ENCODE assay signal across 29 mouse cellular contexts in genomic region chr3:116798821-116799510, GRCm38 (mm10). TPM values are rescaled to one million over a fixed set of nuclear protein-coding genes. Genes with fewer than 3 reads are reported as not detected.
DNase-seq lines count a peak whose midpoint lies in the region; ATAC-seq and TF ChIP-seq lines count a peak whose summit lies in the region.
"Had no signal": no experiment of that assay in that cellular context is flagged by ENCODE, and none has a peak within 500 bp of the region (broad histone marks: within the 10 kb centered on the region; RNA-seq: fewer than 3 reads in every experiment).

No protein-coding gene starts in this region.

- no peak for TF ChIP-seq EP300 in heart, adult 2 months (IDR thresholded peaks at IDR 0.05; ENCODE audit: insufficient read depth, low read depth, low read length)

- H3K4me2 ChIP-seq in liver, embryonic 11.5 days = no peak overlapping the region
- H3K4me2 ChIP-seq in kidney, embryonic 14.5 days (replicated peaks; ENCODE audit: low read depth, low read length) = no peak overlapping the region
- H3K4me2 ChIP-seq: embryonic facial prominence, embryonic 12.5 days; forebrain, embryonic 15.5 days; hindbrain, embryonic 15.5 days; kidney, embryonic 15.5 days; liver, embryonic 13.5 days; midbrain, embryonic 15.5 days had no signal

- H3K36me3 ChIP-seq in heart, embryonic 10.5 days = peaks cover 50% of the 10 kb centered on the region
- H3K36me3 ChIP-seq in heart, adult 2 months (ENCODE audit: control insufficient read depth, insufficient read depth, low read length) = peaks cover 27% of the 10 kb centered on the region
- H3K36me3 ChIP-seq in liver, adult 2 months (ENCODE audit: control insufficient read depth, insufficient read depth, low read length) = 0 out of 2 replicates have a peak, but pooled peaks cover 2% of the 10 kb centered on the region
- peaks cover 4% of the 10 kb centered on the region; the same call in 1 of the 2 replicates for H3K36me3 ChIP-seq in liver, embryonic 11.5 days (ENCODE audit: control insufficient read depth, insufficient read depth, low read length)
- H3K36me3 ChIP-seq in kidney, embryonic 14.5 days (ENCODE audit: control insufficient read depth, insufficient read depth, low read length) = peaks cover 11% of the 10 kb centered on the region; the same call in 1 of the 2 replicates
- H3K36me3 ChIP-seq: forebrain, embryonic 10.5 days; liver, embryonic 13.5 days had no signal

- peaks cover 8% of the 10 kb centered on the region for H3K4me1 ChIP-seq in heart, embryonic 10.5 days
- peaks cover 1% of the 10 kb centered on the region for H3K4me1 ChIP-seq in heart, adult 2 months (ENCODE audit: control insufficient read depth, insufficient read depth, low read length)
- H3K4me1 ChIP-seq in liver, adult 2 months (ENCODE audit: control insufficient read depth, insufficient read depth, low read length) = peaks cover 15% of the 10 kb centered on the region
- no peaks in the 10 kb centered on the region for H3K4me1 ChIP-seq in liver, embryonic 11.5 days (replicated peaks; ENCODE audit: control insufficient read depth, insufficient read depth, low read length)
- H3K4me1 ChIP-seq in kidney, embryonic 14.5 days (ENCODE audit: control insufficient read depth, insufficient read depth, low read length) = no peaks in the 10 kb centered on the region
- H3K4me1 ChIP-seq: embryonic facial prominence, embryonic 12.5 days; forebrain, embryonic 10.5 days; forebrain, embryonic 15.5 days; hindbrain, embryonic 10.5 days; hindbrain, embryonic 15.5 days; kidney, embryonic 15.5 days; liver, embryonic 13.5 days; midbrain, embryonic 10.5 days; midbrain, embryonic 15.5 days had no signal

- no peak for TF ChIP-seq CTCF in heart, adult 2 months (IDR thresholded peaks at IDR 0.05)
- TF ChIP-seq CTCF in liver, adult 2 months (IDR thresholded peaks at IDR 0.05; ENCODE audit: low read depth, low read length) = no peak

- H3K9ac ChIP-seq in heart, adult 2 months (ENCODE audit: low read depth, low read length) = no peak overlapping the region
- H3K9ac ChIP-seq in liver, adult 2 months (ENCODE audit: low read depth, low read length) = peak overlapping the region; percentile 44
- no peak overlapping the region for H3K9ac ChIP-seq in liver, embryonic 11.5 days (ENCODE audit: low read depth, low read length)
- no peak overlapping the region for H3K9ac ChIP-seq in kidney, embryonic 14.5 days (ENCODE audit: low read depth, low read length)
- H3K9ac ChIP-seq: embryonic facial prominence, embryonic 12.5 days; forebrain, embryonic 15.5 days; hindbrain, embryonic 15.5 days; kidney, embryonic 15.5 days; liver, embryonic 13.5 days; midbrain, embryonic 15.5 days had no signal

- H3K79me2 ChIP-seq in heart, adult 2 months (replicated peaks; ENCODE audit: control insufficient read depth, insufficient read depth, low read length) = no peaks in the 10 kb centered on the region; the same call in none of the 2 replicates
- H3K79me2 ChIP-seq in liver, adult 2 months (ENCODE audit: control insufficient read depth, insufficient read depth, low read length) = peaks cover 5% of the 10 kb centered on the region; the same call in 1 of the 2 replicates

- H3K9me3 ChIP-seq in heart, embryonic 10.5 days = no peaks in the 10 kb centered on the region
- no peaks in the 10 kb centered on the region for H3K9me3 ChIP-seq in liver, embryonic 11.5 days (ENCODE audit: control insufficient read depth, low read length)
- H3K9me3 ChIP-seq in kidney, embryonic 14.5 days (ENCODE audit: control insufficient read depth, low read length) = no peaks in the 10 kb centered on the region
- H3K9me3 ChIP-seq: embryonic facial prominence, embryonic 12.5 days; forebrain, embryonic 10.5 days; forebrain, embryonic 15.5 days; hindbrain, embryonic 10.5 days; hindbrain, embryonic 15.5 days; kidney, embryonic 15.5 days; liver, embryonic 13.5 days; midbrain, embryonic 10.5 days; midbrain, embryonic 15.5 days had no signal

- TF ChIP-seq POLR2A in heart, adult 2 months (IDR thresholded peaks at IDR 0.05; ENCODE audit: insufficient read depth, low read depth, low read length) = no peak
- TF ChIP-seq POLR2A in liver, adult 2 months (IDR thresholded peaks at IDR 0.05; ENCODE audit: extremely low read depth, insufficient read depth, low read length) = no peak

- WGBS in heart, embryonic 10.5 days = 65% methylated on average over 4 of the region's 4 CpGs
- WGBS in heart, adult 2 months = 57% methylated on average over 4 of the region's 4 CpGs
- 29% methylated on average over 4 of the region's 4 CpGs for WGBS in liver, adult 2 months
- whole genome bisulfite sequencing in liver, embryonic 11.5 days = 72% methylated on average over 4 of the region's 4 CpGs
- 79% methylated on average over 4 of the region's 4 CpGs for WGBS in kidney, embryonic 14.5 days

- peak; percentile 66 for DNase-seq in heart, embryonic 10.5 days (ENCODE audit: low spot score)
- no peak for DNase-seq in heart, adult 2 months
- DNase-seq in liver, adult 2 months (ENCODE audit: extremely low read depth, low read depth, low spot score) = peak; percentile 95
- DNase-seq in liver, embryonic 11.5 days (ENCODE audit: low spot score) = no peak
- DNase-seq in 3T3-L1 (ENCODE audit: low read depth, low spot score) = peak; percentile 62
- peak; percentile 28 for DNase-seq in ZHBTc4 (ENCODE audit: low read depth, low spot score)
- DNase-seq in right cerebral cortex, adult 2 months (ENCODE audit: low spot score in 2 of 2) = no peak
- DNase-seq: adrenal gland, postnatal 14 days; B cell, adult 2 months; cerebellum, adult 11 months; cerebellum, adult 9-10 months; cerebellum, postnatal 36 days; embryo, embryonic 11 days; kidney, adult 11 months; kidney, postnatal 25 days; liver, embryonic 13.5 days; thymus, adult 2 months; thymus, postnatal 36 days had no signal

- no peaks in the 10 kb centered on the region for H3K27me3 ChIP-seq in heart, embryonic 10.5 days (ENCODE audit: insufficient read depth, poor library complexity, severe bottlenecking)
- H3K27me3 ChIP-seq in heart, adult 2 months (ENCODE audit: control insufficient read depth, insufficient read depth, low read length) = no peaks in the 10 kb centered on the region
- H3K27me3 ChIP-seq in liver, adult 2 months (ENCODE audit: control insufficient read depth, insufficient read depth, low read length) = no peaks in the 10 kb centered on the region
- no peaks in the 10 kb centered on the region for H3K27me3 ChIP-seq in liver, embryonic 11.5 days (replicated peaks; ENCODE audit: control insufficient read depth, insufficient read depth, low read length)
- no peaks in the 10 kb centered on the region for H3K27me3 ChIP-seq in kidney, embryonic 14.5 days (ENCODE audit: control insufficient read depth, insufficient read depth, low read length)
- H3K27me3 ChIP-seq: embryonic facial prominence, embryonic 12.5 days; forebrain, embryonic 15.5 days; hindbrain, embryonic 15.5 days; kidney, embryonic 15.5 days; liver, embryonic 13.5 days; midbrain, embryonic 15.5 days had no signal

- H3K27ac ChIP-seq in heart, embryonic 10.5 days = no peak overlapping the region
- H3K27ac ChIP-seq in heart, adult 2 months = no peak overlapping the region
- H3K27ac ChIP-seq in liver, adult 2 months (replicated peaks; ENCODE audit: insufficient read depth, low read depth, low read length) = peak overlapping the region; percentile 90
- H3K27ac ChIP-seq in liver, embryonic 11.5 days (ENCODE audit: low read depth, low read length) = no peak overlapping the region
- H3K27ac ChIP-seq in kidney, embryonic 14.5 days (ENCODE audit: low read depth, low read length) = no peak overlapping the region
- H3K27ac ChIP-seq: embryonic facial prominence, embryonic 12.5 days; forebrain, embryonic 10.5 days; forebrain, embryonic 15.5 days; hindbrain, embryonic 10.5 days; hindbrain, embryonic 15.5 days; kidney, embryonic 15.5 days; liver, embryonic 13.5 days; midbrain, embryonic 10.5 days; midbrain, embryonic 15.5 days had no signal

- ATAC-seq in liver, embryonic 11.5 days (replicated peaks; ENCODE audit: low FRiP score) = no peak
- no peak for ATAC-seq in kidney, embryonic 14.5 days (ENCODE audit: low FRiP score, low TSS enrichment)
- ATAC-seq: forebrain, embryonic 15.5 days; inflammation-experienced regulatory T-cells, adult 6 months; lung, postnatal 0 days; midbrain, embryonic 15.5 days had no signal

- H3K4me3 ChIP-seq in heart, embryonic 10.5 days = no peak overlapping the region
- H3K4me3 ChIP-seq in heart, adult 2 months = no peak overlapping the region
- H3K4me3 ChIP-seq in liver, adult 2 months (ENCODE audit: insufficient read depth, low read depth, low read length) = no peak overlapping the region
- H3K4me3 ChIP-seq in liver, embryonic 11.5 days (ENCODE audit: low read depth, low read length) = no peak overlapping the region
- H3K4me3 ChIP-seq in kidney, embryonic 14.5 days (ENCODE audit: low read length) = no peak overlapping the region
- H3K4me3 ChIP-seq: embryonic facial prominence, embryonic 12.5 days; forebrain, embryonic 10.5 days; forebrain, embryonic 15.5 days; hindbrain, embryonic 10.5 days; hindbrain, embryonic 15.5 days; kidney, embryonic 15.5 days; liver, embryonic 13.5 days; midbrain, embryonic 10.5 days; midbrain, embryonic 15.5 days had no signal

- intact Hi-C loops in heart, adult 2 months (cut with DNase I) = no loop called here

RNA-seq across cellular contexts. Expression of gene Agl, which starts 9.0 kb away (rescaled TPM):
- 30.7 and 47.2 TPM in 2 replicates for polyA plus RNA-seq in heart, embryonic 10.5 days (2016; fragmentation: Nextera tagmentation; extraction: Ambion mirVana)
- 100 to 1,000 TPM; 173 to 200 TPM for total RNA-seq in heart, adult 2 months (2021)
- polyA plus RNA-seq in heart, adult 2 months (2012; rRNA removed) = 41.1 and 99.5 TPM in 2 replicates
- 33.7 and 38.5 TPM in 2 replicates for total RNA-seq in liver, adult 2 months (2014; rRNA removed)
- polyA plus RNA-seq in liver, adult 2 months (2012; rRNA removed) = 12.0 and 12.1 TPM in 2 replicates
- polyA plus RNA-seq in liver, embryonic 11.5 days (2014; fragmentation: Nextera tagmentation; extraction: Ambion mirVana) = 13.4 and 13.6 TPM in 2 replicates
- 13.0 and 22.2 TPM in 2 replicates for polyA plus RNA-seq in kidney, embryonic 14.5 days (2014; fragmentation: Nextera tagmentation; extraction: Ambion mirVana)

Comparison
In these comparisons a context has a peak if more than half of its experiments do, and no peak if none do; other contexts are left out.
1. DNase-seq: peak in heart, embryonic 10.5 days (single experiment), liver, adult 2 months (single experiment), 3T3-L1 (single experiment) and ZHBTc4 (single experiment); none in heart, adult 2 months (0 of 2), liver, embryonic 11.5 days (single experiment) and right cerebral cortex, adult 2 months (0 of 2).